Mouse (Mus musculus) embryo, embryonic 11 days (tissue): ENCODE data around the gene Ceacam16.

Source experiments
- DNase-seq: peaks from one replicate; pipeline ENCODE4 v3.0.0-alpha.2; 2015

Gene Ceacam16

GRCm38 (mm10) chr7:19842885-19843504, 18.1 kb downstream of the Ceacam16 start:
- DNase-seq, result no peak

DNA sequence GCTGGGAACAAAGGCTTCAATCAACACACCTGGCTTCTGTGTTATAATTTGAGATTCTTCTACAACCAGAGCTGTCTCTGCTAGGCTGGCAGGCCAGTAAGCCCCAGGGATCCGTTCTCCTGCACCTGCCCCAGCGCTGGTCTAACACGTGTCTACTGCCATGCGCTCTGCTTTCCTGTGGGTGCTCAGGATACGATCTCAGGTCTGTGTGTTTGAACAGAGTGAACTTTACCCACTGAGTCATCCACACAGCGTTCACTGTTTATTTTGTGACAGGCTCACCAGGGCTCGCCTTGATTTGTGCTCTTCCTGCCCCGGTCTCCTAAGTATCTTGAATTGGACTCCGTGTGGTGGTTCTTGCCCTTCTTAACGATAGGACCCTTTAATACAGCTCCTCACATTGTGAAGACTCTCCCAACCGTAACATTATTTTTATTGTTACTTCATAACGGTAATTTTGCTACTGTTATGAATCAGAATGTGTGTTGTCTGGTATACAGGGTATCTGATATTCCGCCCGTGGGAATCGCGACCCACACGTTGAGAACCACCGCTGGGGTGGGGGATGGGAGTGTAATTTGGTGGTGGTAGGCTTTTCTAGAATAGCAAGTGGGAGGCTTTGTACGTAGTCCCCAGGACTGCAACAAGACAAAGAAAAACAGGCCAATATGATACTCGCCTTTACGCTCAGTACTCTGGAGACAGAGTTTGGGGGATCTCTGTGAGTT, 19.2 kb downstream of the Ceacam16 start:
- no peak for DNase-seq

- no peak for DNase-seq
Measured at GRCm38 (mm10) chr7:19840936-19841335, 20.2 kb downstream of the Ceacam16 start.

GRCm38 (mm10) chr7:19840371-19840770, 20.7 kb downstream of the Ceacam16 start:
- no peak for DNase-seq

DNA sequence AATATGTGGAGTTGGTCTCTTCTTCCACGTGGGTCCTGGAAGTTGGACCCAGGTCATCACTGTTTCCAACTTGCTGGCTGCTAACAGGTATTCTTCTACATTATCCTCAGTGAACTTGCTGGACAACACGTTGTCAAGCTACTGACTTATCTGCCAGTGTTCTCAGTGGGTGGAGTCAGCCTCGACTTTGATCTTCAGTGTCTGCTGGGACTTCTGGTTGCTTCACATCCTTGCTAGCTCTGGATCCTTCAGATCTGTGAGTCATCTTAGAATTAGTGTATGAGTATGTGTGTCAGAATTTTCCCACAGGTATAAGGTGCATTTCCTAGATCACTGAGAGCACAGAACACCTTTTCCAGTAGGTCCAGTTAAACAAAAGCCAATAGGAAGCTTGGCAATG, 24.3 kb downstream of the Ceacam16 start:
- no peak for DNase-seq

GRCm38 (mm10) chr7:19834055-19834454, 27.0 kb downstream of the Ceacam16 start:
- no peak for DNase-seq

DNA sequence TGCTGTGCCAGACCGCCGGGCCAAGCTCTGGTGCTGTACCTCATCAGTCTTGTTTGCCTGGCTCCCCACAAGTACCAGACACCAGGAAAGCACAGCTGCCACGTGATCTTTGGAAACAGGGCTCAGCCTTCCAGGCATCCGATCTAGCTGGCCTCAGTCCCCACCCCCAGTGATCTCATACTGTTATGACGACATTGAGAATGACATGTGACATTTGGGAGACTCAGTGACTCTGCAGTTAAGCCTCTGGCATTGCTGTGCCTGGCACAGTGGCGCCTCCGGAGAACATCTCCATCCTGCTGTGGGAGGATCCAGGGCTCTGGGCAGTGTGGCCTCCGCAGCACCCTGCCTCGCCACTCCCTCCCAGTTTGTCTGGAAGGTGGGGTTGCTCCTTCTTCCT, 29.3 kb downstream of the Ceacam16 start:
- no peak for DNase-seq

- DNase-seq, result no peak
Measured at GRCm38 (mm10) chr7:19830682-19831156, 30.4 kb downstream of the Ceacam16 start.

- DNase-seq, result no peak
Measured at GRCm38 (mm10) chr7:19829694-19830093, 31.4 kb downstream of the Ceacam16 start.

GRCm38 (mm10) chr7:19826756-19827155, 34.3 kb downstream of the Ceacam16 start:
- no peak for DNase-seq

GRCm38 (mm10) chr7:19824182-19824973, 36.7 kb downstream of the Ceacam16 start:
- peak; percentile 92 for DNase-seq

GRCm38 (mm10) chr7:19823256-19824181, 37.6 kb downstream of the Ceacam16 start:
- DNase-seq, result peak; percentile 27

- peak; percentile 45 for DNase-seq
Measured at GRCm38 (mm10) chr7:19822604-19823058, 38.5 kb downstream of the Ceacam16 start, which contains the start of gene Bcl3. Gene Bcl3, minus strand, starts transcription at chr7:19822770.

GRCm38 (mm10) chr7:19822193-19822592, 38.9 kb downstream of the Ceacam16 start:
- DNase-seq, result no peak

DNA sequence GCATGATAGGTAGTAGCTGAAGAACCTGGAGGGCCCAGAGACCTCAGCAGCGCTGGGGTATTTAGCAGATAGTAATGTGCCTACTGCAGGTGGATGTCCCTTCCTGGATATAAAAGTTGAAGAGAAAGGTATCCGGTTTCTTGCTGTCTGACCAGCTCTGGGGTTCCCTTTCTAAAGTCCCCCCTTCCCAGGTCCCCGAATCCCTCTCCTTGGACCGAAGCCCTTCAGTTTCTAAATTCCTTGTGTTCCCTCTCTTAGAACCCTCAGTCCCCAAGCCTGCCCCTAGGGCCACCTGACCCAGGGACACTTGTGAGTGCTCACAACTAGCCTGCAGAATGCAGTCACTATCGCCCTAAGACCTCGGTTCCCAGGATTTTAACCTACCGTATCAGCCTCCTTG, 39.5 kb downstream of the Ceacam16 start:
- DNase-seq, result no peak

DNA sequence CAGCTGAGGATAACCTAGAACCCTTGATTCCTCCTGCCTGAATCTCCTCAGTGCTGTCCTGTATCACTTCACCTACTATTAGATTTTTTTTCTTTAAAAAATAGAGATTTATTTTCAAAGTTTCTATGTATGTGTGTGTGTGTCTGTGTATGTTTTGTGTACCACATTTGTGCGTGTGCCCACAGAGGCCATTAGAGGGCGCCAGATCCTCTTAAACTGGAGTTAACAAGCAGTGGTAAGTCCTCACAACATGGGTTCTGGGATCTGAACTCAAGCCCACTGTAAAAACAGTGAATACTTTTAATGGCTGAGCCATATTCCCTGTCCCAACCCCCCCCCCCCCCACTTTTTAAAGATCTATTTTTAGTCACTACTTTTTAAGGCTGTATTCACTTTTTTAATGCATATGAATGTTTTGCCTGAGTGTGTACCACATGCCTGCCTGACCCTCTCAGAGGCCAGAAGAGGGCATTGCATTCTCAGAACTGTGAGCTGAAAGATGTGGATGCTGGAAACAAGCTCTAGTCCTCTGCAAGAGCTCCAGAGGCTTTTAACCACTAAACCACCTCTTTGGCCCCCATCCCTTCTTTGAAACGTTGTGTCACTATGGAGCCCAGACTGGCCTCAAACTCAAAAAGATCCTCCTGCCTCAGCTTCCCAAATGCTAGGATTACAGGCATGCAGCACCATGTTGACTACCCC, 40.6 kb downstream of the Ceacam16 start:
- no peak for DNase-seq

GRCm38 (mm10) chr7:19818875-19819274, 42.2 kb downstream of the Ceacam16 start:
- no peak for DNase-seq

DNA sequence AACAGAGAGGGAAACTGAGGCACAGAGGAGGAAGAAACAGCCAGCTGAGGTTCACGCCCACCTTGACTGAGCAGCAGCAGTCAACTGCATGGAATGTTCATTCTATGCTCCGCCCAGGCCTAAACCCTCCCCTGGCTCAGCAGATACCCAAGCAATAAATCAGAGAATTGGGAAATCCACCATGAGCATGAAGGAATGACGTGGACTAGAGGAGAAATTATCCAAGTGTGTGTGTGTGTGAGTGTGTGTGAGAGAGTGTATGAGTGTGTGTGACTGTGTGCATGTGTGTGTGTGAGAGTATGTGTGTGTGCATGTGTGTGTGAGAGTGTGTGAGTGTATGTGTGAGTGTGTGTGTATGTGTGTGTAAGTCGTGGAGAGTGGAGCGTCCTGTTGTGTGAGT, 42.7 kb downstream of the Ceacam16 start:
- DNase-seq, result no peak

DNA sequence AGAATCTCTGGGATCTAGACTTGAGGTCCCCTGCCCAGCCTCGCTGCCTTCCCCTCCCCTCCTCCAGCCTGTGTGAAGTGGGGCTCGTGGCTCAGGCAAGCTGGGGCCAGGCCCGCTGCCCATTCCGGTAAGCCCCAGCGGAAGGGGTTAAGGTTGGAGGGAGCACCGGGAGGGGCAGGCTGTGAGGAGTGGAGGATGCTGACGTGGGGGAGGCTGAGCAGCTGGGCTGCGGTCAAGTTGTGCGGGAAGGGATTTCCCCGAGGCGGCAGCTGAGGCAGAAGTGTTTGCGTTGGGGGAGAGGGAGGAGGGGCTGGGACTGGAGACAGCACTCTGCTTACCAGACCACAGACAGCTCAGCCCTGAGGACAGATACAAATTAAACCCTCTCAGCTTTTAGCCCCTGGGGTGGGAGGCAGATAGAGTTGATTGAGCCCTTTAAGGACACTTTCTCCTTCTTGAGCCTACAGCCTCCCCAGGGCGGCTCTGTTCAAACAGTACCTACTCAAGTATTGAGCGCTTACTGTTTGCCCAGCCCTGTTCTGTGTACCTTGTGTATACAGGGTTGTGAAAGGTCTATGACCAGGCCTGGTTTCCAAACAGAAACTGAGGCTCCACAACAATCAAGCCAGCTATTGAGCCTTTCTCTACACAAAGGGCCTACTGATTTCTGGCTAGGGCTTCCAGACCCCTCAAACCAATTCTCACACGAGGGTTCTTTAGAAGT, 43.6 kb downstream of the Ceacam16 start:
- peak; percentile 72 for DNase-seq

- peak; percentile 84 for DNase-seq
Measured at GRCm38 (mm10) chr7:19816224-19816771, 44.8 kb downstream of the Ceacam16 start.
